ENCODE assay signal across 15 mouse cellular contexts in genomic region chr5:21768506-21768905, GRCm38 (mm10).
"Had no signal": no experiment of that assay in that cellular context is flagged by ENCODE, and none has a peak within 500 bp of the region (broad histone marks: within the 10 kb centered on the region; RNA-seq: fewer than 3 reads in every experiment).

No protein-coding gene starts in this region.

- H3K27ac ChIP-seq: liver, embryonic 13.5 days; liver, embryonic 15.5 days; midbrain, embryonic 12.5 days; midbrain, embryonic 15.5 days; neural tube, embryonic 12.5 days; stomach, embryonic 15.5 days; stomach, postnatal 0 days had no signal

- H3K4me3 ChIP-seq: liver, embryonic 13.5 days; liver, embryonic 15.5 days; megakaryocyte, embryonic 14.5 days; midbrain, embryonic 12.5 days; midbrain, embryonic 15.5 days; neural tube, embryonic 12.5 days; stomach, embryonic 15.5 days had no signal

- H3K9me3 ChIP-seq: liver, embryonic 13.5 days; liver, embryonic 15.5 days; megakaryocyte, embryonic 14.5 days; midbrain, embryonic 12.5 days; midbrain, embryonic 15.5 days; neural tube, embryonic 12.5 days; stomach, embryonic 15.5 days had no signal

- H3K27me3 ChIP-seq: liver, embryonic 13.5 days; liver, embryonic 15.5 days; megakaryocyte, embryonic 14.5 days; midbrain, embryonic 12.5 days; midbrain, embryonic 15.5 days; neural tube, embryonic 12.5 days; stomach, embryonic 15.5 days had no signal

- H3K4me1 ChIP-seq: liver, embryonic 13.5 days; liver, embryonic 15.5 days; megakaryocyte, embryonic 14.5 days; midbrain, embryonic 12.5 days; midbrain, embryonic 15.5 days; neural tube, embryonic 12.5 days; stomach, embryonic 15.5 days had no signal

- H3K4me2 ChIP-seq: liver, embryonic 13.5 days; liver, embryonic 15.5 days; lung, embryonic 14.5 days; midbrain, embryonic 12.5 days; midbrain, embryonic 15.5 days; neural tube, embryonic 12.5 days; stomach, embryonic 15.5 days had no signal

- ATAC-seq: liver, postnatal 0 days; midbrain, embryonic 15.5 days had no signal

- H3K9ac ChIP-seq: liver, embryonic 13.5 days; liver, embryonic 15.5 days; liver, postnatal 0 days; lung, embryonic 14.5 days; midbrain, embryonic 12.5 days; midbrain, embryonic 15.5 days; neural tube, embryonic 12.5 days; stomach, embryonic 15.5 days had no signal

- DNase-seq: liver, embryonic 13.5 days; liver, postnatal 0 days; lung, embryonic 14.5 days; lung, postnatal 10 days; right cerebral cortex, postnatal 14 days; thymus, adult 2 months; thymus, postnatal 14 days; thymus, postnatal 36 days had no signal
